18 mouse cellular contexts compared by ENCODE assay signal in genomic region chr15:77212818-77213217, GRCm38 (mm10).
DNase-seq lines count a peak whose midpoint lies in the region; ATAC-seq and TF ChIP-seq lines count a peak whose summit lies in the region.
"Had no signal": no experiment of that assay in that cellular context is flagged by ENCODE, and none has a peak within 500 bp of the region (broad histone marks: within the 10 kb centered on the region; RNA-seq: fewer than 3 reads in every experiment).

No protein-coding gene starts in this region.

- H3K9me3 ChIP-seq in midbrain, embryonic 11.5 days (ENCODE audit: control insufficient read depth, low read length), result no peaks in the 10 kb centered on the region
- H3K9me3 ChIP-seq in midbrain, embryonic 15.5 days, result no peaks in the 10 kb centered on the region
- H3K9me3 ChIP-seq in heart, postnatal 0 days (replicated peaks; ENCODE audit: control insufficient read depth, low read length), result no peaks in the 10 kb centered on the region
- H3K9me3 ChIP-seq in stomach, postnatal 0 days (ENCODE audit: control insufficient read depth, low read length), result no peaks in the 10 kb centered on the region
- H3K9me3 ChIP-seq in hindbrain, embryonic 12.5 days (replicated peaks), result no peaks in the 10 kb centered on the region
- H3K9me3 ChIP-seq: midbrain, embryonic 12.5 days; neural tube, embryonic 13.5 days had no signal

- H3K27ac ChIP-seq in midbrain, embryonic 11.5 days (ENCODE audit: low read depth, low read length), result no peak overlapping the region
- no peak overlapping the region for H3K27ac ChIP-seq in midbrain, embryonic 15.5 days
- H3K27ac ChIP-seq in heart, postnatal 0 days (ENCODE audit: low read depth), result peak overlapping the region; percentile 91
- peak overlapping the region; percentile 14; the same call in 1 of the 2 replicates for H3K27ac ChIP-seq in stomach, postnatal 0 days (replicated peaks)
- no peak overlapping the region for H3K27ac ChIP-seq in hindbrain, embryonic 12.5 days
- H3K27ac ChIP-seq: midbrain, embryonic 12.5 days; neural tube, embryonic 13.5 days had no signal

- TF ChIP-seq EP300 in heart, postnatal 0 days (IDR thresholded peaks at IDR 0.05; ENCODE audit: low read depth), result peak; percentile 65
- no peak for TF ChIP-seq EP300 in stomach, postnatal 0 days (optimal IDR thresholded peaks at IDR 0.05)

- no peak overlapping the region for H3K4me2 ChIP-seq in midbrain, embryonic 11.5 days
- H3K4me2 ChIP-seq in midbrain, embryonic 15.5 days, result no peak overlapping the region
- peak overlapping the region; percentile 44 for H3K4me2 ChIP-seq in heart, postnatal 0 days (ENCODE audit: low read depth, low read length)
- H3K4me2 ChIP-seq in stomach, postnatal 0 days (replicated peaks; ENCODE audit: low read depth), result no peak overlapping the region
- no peak overlapping the region for H3K4me2 ChIP-seq in hindbrain, embryonic 12.5 days (replicated peaks)
- H3K4me2 ChIP-seq: midbrain, embryonic 12.5 days; neural tube, embryonic 13.5 days had no signal

- H3K36me3 ChIP-seq in midbrain, embryonic 11.5 days (ENCODE audit: control insufficient read depth, insufficient read depth, low read length), result no peaks in the 10 kb centered on the region
- no peaks in the 10 kb centered on the region for H3K36me3 ChIP-seq in midbrain, embryonic 15.5 days (replicated peaks)
- H3K36me3 ChIP-seq in heart, postnatal 0 days (replicated peaks; ENCODE audit: control insufficient read depth, insufficient read depth, low read length), result no peaks in the 10 kb centered on the region
- H3K36me3 ChIP-seq in stomach, postnatal 0 days (ENCODE audit: control insufficient read depth, insufficient read depth, low read length), result no peaks in the 10 kb centered on the region
- H3K36me3 ChIP-seq in hindbrain, embryonic 12.5 days, result no peaks in the 10 kb centered on the region
- H3K36me3 ChIP-seq: midbrain, embryonic 12.5 days; neural tube, embryonic 13.5 days had no signal

- no peak for TF ChIP-seq CTCF in heart, postnatal 0 days (IDR thresholded peaks at IDR 0.05; ENCODE audit: low read depth)
- TF ChIP-seq CTCF in stomach, postnatal 0 days (IDR thresholded peaks at IDR 0.05; ENCODE audit: low read depth), result no peak

- ATAC-seq in midbrain, embryonic 11.5 days (ENCODE audit: low FRiP score), result no peak
- no peak for ATAC-seq in midbrain, embryonic 15.5 days (replicated peaks)
- ATAC-seq in heart, postnatal 0 days (ENCODE audit: insufficient read depth, low read depth), result peak; percentile 57
- ATAC-seq in stomach, postnatal 0 days (ENCODE audit: low FRiP score, low TSS enrichment), result no peak
- ATAC-seq in hindbrain, embryonic 12.5 days (ENCODE audit: low FRiP score), result no peak
- ATAC-seq: activated CD4-positive, CD25-positive, alpha-beta regulatory T cell, adult 4 months; lung, postnatal 0 days had no signal

- H3K4me3 ChIP-seq in midbrain, embryonic 11.5 days (ENCODE audit: low read depth, low read length), result no peak overlapping the region
- no peak overlapping the region for H3K4me3 ChIP-seq in midbrain, embryonic 15.5 days
- no peak overlapping the region for H3K4me3 ChIP-seq in heart, postnatal 0 days (ENCODE audit: low read depth, low read length)
- no peak overlapping the region for H3K4me3 ChIP-seq in stomach, postnatal 0 days (ENCODE audit: low read depth, low read length)
- H3K4me3 ChIP-seq in hindbrain, embryonic 12.5 days, result no peak overlapping the region
- H3K4me3 ChIP-seq: erythroblast, embryonic 14.5 days; midbrain, embryonic 12.5 days; neural tube, embryonic 13.5 days had no signal

- 61% methylated on average over 7 of the region's 7 CpGs for WGBS in midbrain, embryonic 11.5 days
- WGBS in midbrain, embryonic 15.5 days, result 70% methylated on average over 7 of the region's 7 CpGs
- 11% methylated on average over 7 of the region's 7 CpGs for WGBS in heart, postnatal 0 days
- WGBS in stomach, postnatal 0 days, result 49% methylated on average over 7 of the region's 7 CpGs
- WGBS in hindbrain, embryonic 12.5 days, result 66% methylated on average over 7 of the region's 7 CpGs

- H3K9ac ChIP-seq in midbrain, embryonic 11.5 days (ENCODE audit: low read length), result no peak overlapping the region
- no peak overlapping the region for H3K9ac ChIP-seq in midbrain, embryonic 15.5 days
- no peak overlapping the region; the same call in 1 of the 2 replicates for H3K9ac ChIP-seq in heart, postnatal 0 days (replicated peaks; ENCODE audit: low read depth, low read length)
- no peak overlapping the region for H3K9ac ChIP-seq in stomach, postnatal 0 days (ENCODE audit: low read length)
- H3K9ac ChIP-seq in hindbrain, embryonic 12.5 days, result no peak overlapping the region
- H3K9ac ChIP-seq: midbrain, embryonic 12.5 days; neural tube, embryonic 13.5 days had no signal

- H3K27me3 ChIP-seq in midbrain, embryonic 11.5 days (ENCODE audit: control insufficient read depth, insufficient read depth, low read length), result no peaks in the 10 kb centered on the region
- H3K27me3 ChIP-seq in midbrain, embryonic 15.5 days (replicated peaks), result no peaks in the 10 kb centered on the region
- no peaks in the 10 kb centered on the region for H3K27me3 ChIP-seq in heart, postnatal 0 days (ENCODE audit: control insufficient read depth, insufficient read depth, low read length)
- no peaks in the 10 kb centered on the region for H3K27me3 ChIP-seq in stomach, postnatal 0 days (ENCODE audit: control insufficient read depth, insufficient read depth, low read length)
- no peaks in the 10 kb centered on the region for H3K27me3 ChIP-seq in hindbrain, embryonic 12.5 days
- H3K27me3 ChIP-seq: midbrain, embryonic 12.5 days; neural tube, embryonic 13.5 days had no signal

- DNase-seq in gastrocnemius, adult 18-20 months (ENCODE audit: low spot score), result peak; percentile 57
- no peak for DNase-seq in gastrocnemius, postnatal 4 days (ENCODE audit: low spot score in 2 of 2)
- peak; percentile 79 for DNase-seq in midbrain, embryonic 11.5 days (ENCODE audit: low spot score, missing footprints)
- DNase-seq in heart, postnatal 0 days (ENCODE audit: low spot score), result peak; percentile 79
- DNase-seq in stomach, postnatal 0 days (ENCODE audit: low spot score), result no peak
- DNase-seq in ovary, adult 18-20 months (ENCODE audit: low spot score), result no peak
- DNase-seq: cerebellum, adult 2 months; gastrocnemius, postnatal 36 days; kidney, adult 18-20 months; right cerebral cortex, adult 18-20 months; thymus, postnatal 25 days had no signal

- peaks cover 25% of the 10 kb centered on the region for H3K4me1 ChIP-seq in midbrain, embryonic 11.5 days (ENCODE audit: control insufficient read depth, insufficient read depth, low read length)
- peaks cover 22% of the 10 kb centered on the region for H3K4me1 ChIP-seq in midbrain, embryonic 15.5 days
- peaks cover 81% of the 10 kb centered on the region for H3K4me1 ChIP-seq in heart, postnatal 0 days (ENCODE audit: control insufficient read depth, insufficient read depth)
- H3K4me1 ChIP-seq in stomach, postnatal 0 days (replicated peaks; ENCODE audit: control insufficient read depth, insufficient read depth), result peaks cover 18% of the 10 kb centered on the region
- peaks cover 38% of the 10 kb centered on the region for H3K4me1 ChIP-seq in hindbrain, embryonic 12.5 days

Comparison
In these comparisons a context has a peak if more than half of its experiments do, and no peak if none do; other contexts are left out.
1. DNase-seq: peak in gastrocnemius, adult 18-20 months (single experiment), midbrain, embryonic 11.5 days (single experiment) and heart, postnatal 0 days (single experiment); none in gastrocnemius, postnatal 4 days (0 of 2), stomach, postnatal 0 days (single experiment) and ovary, adult 18-20 months (single experiment).
2. H3K27ac ChIP-seq: peak in heart, postnatal 0 days (single experiment) and stomach, postnatal 0 days (single experiment); none in midbrain, embryonic 11.5 days (single experiment), midbrain, embryonic 15.5 days (single experiment) and hindbrain, embryonic 12.5 days (single experiment).